Mouse (Mus musculus) layer of hippocampus, adult 9-10 months (tissue): ENCODE measurements around the gene Mchr1.

ENCODE experiments used
- DNase-seq: peaks from one replicate; pipeline ENCODE4 v3.0.0; 2022; ENCODE audit warnings: low spot score

The Mchr1 gene

DNA sequence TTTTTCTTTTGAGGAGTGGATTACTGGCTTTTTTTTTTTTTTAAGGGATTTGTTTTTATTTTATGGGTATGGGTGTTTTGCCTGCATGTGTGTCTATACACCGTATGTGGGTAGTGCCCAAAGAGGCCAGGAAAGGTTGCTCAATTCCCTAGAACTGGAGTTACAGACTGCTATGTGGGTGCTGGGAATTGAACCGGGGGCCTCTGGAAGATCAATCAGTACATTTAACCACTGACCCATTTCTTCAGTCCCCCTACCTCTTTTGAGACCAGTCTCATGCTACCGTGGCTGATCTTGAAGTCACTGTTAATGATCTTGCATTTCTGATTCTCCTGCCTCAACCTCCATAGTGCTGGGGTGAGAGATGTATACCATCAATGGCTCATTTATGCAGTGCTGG, 8.0 kb upstream of the Mchr1 start:
- no peak for DNase-seq

DNA sequence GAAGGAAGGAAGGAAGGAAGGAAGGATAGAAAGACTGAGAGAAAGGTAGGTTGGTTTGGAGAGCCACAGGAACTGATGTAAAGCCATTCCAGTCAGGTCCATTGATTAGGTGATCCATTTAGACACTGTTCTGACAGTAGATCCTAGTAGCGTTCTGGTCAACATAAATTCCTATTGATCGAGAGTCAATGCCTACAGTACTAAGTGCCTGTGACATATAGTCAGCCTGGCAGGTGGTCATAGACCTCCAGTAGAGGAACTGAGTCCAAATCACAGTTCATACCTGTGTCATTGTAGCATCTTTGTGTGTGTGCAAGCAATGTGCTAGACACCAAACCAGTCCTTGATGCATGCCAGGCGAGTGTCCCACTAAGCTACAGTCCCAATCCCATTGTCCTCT, 7.0 kb upstream of the Mchr1 start:
- DNase-seq = no peak

DNA sequence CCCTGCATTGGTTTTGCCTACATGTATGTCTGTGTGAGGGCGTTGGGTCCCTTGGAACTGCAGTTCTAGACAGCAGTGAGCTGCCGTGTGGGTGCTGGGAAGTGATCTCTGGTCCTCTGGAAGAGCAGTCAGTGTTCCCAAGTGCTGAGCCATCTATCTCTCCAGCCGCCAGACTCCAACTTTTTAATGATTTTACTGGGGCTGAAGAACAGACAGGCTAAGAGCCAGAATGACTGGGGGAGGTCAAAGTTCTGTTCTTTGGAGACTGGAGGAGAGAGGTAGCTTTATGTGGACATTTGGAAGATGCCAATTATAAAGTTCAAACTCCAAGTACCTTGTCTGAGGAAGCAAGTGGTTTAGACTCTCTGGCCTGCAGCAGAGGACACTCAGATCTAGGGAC, 5.5 kb upstream of the Mchr1 start:
- DNase-seq = no peak

DNA sequence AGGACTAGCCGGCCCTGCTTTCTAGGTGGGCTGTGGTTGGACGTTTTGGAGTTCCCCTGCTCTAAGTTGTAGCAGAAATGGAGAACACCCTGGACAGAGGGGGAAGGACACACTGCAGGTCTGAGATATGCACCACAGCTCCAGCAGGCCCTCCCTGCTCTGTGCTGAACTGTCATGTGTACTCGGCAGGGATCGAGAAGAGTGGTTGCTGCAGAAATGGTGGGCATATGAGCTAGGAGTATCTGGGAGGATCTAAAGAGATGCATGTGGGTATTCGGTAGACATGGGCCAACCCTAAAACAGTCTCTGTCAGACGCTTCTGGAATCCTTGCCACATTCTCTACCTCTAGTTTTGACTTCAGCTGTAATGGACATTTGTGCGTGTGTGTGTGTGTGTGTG, 4.0 kb upstream of the Mchr1 start:
- no peak for DNase-seq

DNA sequence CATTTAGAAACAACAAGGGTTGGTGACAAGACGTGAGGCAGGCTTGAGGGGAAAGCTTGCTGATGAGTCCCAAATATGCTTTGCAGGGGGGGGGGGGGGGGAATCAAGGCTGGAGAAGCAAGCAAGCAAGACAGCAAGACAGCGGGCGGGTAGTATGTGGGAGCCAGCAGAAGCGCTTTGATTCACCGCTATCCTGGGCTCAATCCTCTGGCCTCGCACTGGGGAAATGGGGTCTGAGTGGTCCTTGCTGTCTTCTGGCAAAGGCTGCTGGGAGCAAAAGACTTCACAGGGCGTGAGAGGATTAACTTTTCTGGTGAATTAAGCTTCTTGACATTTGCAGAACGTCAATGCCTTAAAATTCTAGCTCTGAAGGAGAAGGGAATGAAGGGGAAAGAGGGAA, 763 bp downstream of the Mchr1 start:
- no peak for DNase-seq

DNA sequence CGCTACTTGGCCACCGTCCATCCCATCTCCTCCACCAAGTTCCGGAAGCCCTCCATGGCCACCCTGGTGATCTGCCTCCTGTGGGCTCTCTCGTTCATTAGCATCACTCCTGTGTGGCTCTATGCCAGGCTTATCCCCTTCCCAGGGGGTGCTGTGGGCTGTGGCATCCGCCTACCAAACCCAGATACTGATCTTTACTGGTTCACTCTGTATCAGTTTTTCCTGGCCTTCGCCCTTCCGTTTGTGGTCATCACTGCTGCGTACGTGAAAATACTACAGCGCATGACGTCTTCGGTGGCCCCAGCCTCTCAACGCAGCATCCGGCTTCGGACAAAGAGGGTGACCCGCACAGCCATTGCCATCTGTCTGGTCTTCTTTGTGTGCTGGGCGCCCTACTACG, 2.2 kb downstream of the Mchr1 start:
- DNase-seq = no peak

DNA sequence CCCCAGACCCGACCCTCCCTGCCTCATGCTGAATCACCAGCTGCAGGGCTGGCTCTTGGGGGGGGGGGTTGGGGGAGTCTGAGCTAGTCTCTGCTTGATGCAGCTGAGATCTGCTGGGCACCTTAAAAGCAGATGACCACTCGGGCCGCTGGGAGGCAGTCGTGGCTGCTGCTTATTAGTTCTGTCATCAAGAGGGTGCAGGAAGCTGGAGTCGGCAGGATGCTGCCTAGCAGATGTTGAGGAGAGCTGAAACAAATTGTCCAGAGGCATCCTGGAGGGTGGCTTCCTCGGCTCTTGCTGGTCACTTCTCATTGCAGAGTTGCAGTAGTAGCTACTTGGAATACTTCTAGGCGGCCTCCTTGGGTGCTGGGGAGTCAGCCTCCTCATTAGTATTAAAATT, 4.0 kb downstream of the Mchr1 start:
- DNase-seq = no peak

DNA sequence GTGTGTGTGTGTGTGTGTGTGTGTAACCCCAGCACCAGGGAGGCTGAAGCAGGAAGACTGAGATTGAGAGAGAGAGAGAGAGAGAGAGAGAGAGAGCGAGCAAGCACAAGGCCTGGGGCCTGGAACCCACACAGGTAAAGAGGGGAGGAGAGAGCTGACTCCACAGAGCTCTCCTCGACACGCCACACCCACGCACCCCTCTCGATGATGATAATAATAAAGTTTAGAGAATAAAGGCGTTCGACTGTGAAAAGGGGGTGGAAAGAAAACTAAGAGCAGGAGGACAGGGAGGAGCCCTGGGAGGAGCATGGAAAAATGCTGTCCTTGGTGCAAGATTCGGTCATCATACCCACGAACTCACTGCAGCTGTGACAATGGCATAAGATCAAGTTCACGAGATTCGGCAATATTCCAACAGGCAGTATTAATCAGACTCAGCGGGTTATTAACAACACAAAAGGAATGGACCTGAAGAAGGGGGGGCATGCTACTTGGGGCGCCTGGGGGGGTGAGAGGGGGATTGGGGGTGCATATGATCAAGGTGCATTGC, 4.6 kb downstream of the Mchr1 start:
- no peak for DNase-seq

DNA sequence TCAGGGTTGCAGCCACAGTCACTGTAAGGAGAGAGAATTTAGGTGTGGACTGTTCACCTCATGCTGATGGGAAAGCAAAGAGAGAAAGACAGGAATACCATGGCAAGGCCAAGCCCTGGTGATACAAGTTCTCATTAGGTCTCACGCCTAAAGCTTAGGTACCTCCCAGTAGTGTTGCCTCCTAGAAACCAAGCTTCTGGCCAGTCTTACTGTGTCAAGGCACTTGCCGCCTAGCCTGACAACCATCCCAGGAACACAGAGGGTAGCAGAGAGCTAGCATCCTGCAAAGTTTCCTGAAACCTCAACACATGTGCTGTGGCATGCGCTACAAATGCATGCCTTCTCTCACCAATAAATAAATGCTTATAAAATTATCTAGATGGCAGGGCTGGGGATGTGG, 11.6 kb downstream of the Mchr1 start:
- DNase-seq = no peak

DNA sequence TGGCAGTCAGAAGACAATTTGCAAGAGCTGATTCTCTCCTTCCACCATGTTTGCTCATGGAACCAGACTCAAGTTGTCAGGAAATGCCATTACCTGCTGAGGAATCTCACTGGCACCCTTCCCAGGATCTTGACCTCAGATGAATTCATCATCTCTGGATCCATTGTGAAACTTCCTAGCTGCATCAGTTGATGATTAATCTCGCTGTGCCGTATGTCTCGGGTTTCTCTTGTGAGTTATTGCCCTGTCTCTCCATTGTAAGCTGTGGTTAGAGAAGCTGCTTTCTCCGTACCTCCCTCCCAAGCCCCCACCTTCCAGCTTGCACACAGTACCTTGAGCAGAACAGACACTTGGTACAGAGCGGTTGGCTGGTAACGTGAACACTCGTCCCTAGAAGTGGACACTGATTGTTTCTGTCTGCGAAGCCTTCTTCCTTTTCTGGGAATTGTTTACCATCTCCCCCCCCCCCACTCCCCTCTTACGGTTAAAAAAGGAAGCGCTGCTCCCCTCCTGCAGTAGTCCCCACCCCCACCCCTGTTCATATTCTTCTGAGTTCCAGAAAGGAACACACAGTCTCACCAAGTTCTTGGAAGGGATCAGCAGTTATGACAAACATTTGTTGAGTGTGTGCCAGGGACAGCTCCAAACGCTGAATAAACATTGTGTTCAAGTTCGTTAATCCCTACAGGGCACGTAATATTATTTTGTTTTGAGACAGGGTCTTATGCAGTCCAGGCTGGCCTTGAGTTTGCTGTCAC, 12.5 kb downstream of the Mchr1 start:
- no peak for DNase-seq

DNA sequence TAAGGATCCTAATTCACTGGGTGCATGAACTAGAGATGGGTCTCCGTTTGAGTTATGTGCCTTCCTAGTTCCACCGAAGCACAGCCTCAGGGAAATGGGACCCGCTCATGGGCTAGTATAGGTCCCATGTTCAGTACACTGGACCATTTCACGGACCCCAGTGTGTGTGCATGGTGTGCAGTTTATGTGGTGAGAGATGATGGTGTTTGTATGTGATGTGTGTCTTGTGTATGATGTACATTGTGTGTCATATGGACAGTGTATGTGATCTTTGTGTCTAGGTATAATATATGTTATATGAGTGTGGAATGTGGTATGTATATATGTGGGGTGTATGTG, 13.0 kb downstream of the Mchr1 start:
- no peak for DNase-seq

DNA sequence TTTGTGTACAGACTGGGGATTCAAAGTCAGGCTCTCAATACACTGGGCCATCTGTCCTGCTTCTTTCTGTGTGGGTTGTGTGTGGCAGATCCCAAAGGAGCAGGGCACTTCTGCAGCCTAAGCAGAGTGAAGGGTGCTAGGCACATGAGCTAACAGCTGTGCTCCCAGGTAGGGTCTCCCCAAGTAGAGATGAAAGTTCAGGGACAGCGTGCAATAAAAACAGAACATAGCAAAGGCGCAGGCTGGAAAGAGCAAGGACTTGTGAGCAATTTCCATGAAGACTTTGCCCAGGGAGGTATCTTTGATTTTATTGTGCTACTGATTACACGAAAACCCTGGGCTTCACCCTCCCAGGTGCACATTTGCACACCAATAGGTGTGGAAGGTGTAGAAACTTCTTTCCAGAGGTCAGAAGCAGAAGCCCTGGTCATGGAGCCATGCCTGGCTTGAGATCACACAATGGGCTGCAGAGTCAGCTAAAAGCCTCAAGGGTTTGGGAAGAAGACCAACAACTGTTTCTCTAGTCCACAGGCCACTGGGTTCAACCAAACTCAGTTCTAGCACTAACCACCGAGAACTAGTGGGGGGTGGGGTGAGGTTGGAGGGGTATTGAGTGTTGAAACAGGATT, 13.8 kb downstream of the Mchr1 start:
- DNase-seq = no peak

DNA sequence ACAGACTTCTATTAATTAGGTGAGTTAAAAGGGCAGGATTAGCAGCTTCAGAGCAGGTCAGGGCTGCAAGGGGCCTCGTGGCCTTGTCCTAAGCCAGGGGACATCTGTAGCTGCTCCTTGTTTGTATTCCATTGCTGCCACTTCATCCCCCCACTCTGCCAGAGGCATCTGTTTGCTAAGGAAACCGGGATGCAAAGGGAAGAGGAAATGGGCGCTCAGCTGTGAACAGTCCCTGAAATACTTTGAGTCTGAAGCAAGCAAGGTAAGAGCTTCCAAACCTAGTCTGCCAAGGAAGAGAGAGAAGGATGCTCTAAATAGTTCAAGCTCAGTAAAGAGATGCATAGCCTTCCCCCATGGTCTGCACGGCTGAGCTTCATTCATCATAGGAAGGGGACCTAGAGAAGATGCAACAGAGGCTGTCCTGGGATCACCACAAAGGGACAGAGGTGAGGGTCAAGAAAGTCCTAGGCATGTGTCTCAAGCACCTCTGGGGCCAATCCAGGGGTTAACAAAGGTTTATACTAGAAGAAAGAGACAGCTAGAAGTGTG, 17.4 kb downstream of the Mchr1 start:
- no peak for DNase-seq

DNA sequence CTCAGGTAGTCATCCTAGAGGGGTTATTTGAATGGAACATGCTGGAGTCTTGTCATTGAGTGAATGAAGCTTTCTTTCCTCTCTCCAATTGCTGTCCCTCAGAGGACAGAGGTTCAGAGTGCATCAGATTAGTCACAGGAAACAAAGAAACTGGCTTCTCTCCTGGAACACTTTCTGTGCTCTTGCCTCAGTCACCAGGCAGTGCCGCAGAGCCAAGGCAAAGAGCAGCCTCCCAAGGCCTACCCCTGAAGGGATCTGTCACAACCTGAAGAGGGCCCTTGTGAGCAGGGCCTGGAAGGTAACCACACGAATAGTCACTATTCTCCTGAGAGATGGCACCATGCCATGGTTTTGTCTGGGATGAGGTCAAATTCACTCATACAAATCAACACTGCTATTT, 18.3 kb downstream of the Mchr1 start:
- DNase-seq = no peak

DNA sequence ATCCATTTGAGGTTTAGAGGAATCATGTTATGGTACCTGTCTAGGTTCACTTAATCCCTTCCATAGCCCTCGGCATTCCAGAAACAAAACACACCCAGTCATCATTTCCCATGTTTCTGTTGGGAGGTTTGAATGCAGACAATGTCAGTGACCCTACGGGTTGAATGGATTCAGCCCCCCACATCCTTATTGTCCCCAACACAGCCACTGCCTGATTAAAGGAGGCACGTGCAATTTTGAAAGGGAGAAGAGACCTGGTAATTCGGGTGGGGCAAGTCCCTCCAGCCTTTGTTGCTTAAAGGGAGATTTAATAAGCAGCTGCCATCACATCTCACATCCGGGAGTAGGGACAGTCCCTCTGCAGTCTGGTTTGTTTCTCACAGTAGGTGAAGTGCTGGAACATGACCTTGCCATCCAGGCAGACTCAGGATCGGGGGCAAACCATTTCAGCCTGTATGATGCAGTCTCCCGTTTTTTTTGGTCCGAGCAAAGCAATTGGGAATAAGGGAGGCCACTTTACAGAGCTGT, 18.9 kb downstream of the Mchr1 start:
- no peak for DNase-seq

DNA sequence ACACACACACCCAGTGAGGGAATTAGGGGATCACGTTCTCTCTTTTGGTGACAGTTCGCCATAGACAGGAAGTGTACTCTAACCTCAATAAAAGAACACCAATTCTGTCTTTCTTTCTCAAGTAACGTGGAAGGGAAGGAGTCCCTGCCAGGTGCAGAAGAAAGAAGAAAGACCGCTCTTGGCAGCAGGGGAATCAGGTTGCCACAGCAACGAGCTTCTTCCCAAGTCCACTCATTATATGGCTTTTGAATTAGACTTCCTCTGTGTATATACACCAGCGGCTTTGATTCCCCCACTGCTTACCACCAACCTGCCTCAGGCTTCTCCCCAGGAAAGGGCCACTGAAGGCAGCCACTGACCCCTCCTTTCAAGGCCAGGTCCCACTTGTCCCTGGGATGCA, 19.8 kb downstream of the Mchr1 start:
- no peak for DNase-seq

DNA sequence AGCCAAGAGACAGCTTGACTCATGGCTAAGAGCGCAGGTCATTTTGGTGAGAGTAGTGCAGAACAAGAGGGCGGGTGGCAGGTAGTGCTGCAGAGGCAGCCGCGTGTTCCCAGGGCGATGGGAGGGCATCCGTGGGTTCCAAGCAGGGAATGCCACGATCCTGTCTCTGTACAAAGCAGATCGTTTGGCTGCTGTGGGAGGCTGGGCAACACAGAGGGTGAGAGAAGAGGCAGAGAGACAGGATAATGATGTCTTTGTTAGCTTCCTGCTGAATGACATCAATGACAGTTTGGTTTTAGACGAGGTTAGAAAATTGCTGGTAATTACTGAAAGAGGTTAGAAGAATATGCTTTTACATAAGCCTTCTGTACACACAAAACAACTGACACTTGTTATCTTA, 23.0 kb downstream of the Mchr1 start:
- no peak for DNase-seq

DNA sequence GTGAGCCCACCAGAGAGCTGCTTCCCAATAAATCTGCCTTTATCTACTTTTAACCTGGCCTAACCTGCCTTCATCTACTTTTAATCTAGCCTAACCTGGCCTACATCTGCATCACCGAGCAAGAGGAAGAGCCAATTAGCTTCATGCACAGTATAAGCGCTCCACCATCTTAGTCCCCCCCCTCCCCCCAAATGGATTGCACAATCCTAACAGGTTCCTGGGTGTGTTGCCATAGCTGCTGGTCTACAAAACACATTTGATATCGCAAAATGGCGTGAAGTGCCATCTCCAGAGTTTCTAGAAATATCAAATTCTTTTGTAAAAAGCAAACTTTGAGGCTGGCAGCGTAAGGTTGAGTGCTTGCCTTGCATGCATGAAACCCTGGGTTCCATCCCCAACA, 24.0 kb downstream of the Mchr1 start:
- DNase-seq = no peak

DNA sequence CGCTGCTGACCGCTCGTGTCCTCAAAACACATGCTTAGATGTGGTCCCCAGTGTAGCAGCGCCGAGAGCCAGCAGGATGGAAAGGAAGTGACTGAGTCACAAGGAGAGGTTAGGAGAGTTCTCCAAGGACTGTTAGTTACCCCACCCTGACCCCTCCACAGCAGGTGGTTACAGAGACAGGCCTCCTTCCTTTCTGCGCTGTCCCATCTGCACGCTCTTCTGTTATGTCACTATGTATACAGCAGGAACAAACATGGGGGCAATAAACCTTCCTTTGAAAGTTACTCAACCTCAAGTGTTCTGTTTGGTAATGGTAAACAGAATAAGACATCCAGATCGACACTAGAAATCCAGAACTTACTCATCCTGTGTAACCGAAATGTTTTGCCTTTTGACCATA, 24.9 kb downstream of the Mchr1 start:
- no peak for DNase-seq

DNA sequence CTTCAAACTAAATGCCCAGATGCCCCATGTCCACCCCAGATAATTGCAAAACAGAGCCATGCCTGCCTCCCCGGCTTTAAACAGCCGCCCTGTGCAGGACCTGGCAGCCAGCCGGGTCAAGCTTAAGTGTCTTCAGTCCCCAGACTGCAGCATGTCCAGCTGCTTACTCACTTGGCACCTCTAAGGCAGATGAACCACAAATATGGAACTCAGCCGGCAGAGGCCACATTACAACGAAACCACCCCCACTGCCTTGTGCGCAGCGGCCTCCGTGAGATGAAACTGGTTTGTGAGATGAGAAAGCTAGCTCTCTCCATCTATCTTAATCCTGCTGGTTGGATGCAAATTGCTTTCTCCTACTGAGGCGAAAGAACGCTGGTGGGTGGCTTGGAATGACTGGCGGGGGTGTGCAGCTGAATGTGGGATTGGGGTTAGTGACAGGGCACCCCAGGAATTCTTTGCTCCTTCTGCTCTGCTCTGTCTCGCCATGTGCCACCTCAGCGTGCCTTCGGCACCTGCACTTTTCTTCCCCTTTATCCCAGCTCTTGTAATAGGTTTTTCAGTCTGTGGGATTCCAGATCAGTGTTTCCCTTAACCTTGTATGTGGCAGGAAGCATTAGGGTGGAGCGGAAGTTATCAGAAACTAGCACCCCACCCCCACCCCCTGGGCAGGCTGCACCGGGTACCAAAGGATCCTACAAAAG, 29.2 kb downstream of the Mchr1 start:
- no peak for DNase-seq

DNA sequence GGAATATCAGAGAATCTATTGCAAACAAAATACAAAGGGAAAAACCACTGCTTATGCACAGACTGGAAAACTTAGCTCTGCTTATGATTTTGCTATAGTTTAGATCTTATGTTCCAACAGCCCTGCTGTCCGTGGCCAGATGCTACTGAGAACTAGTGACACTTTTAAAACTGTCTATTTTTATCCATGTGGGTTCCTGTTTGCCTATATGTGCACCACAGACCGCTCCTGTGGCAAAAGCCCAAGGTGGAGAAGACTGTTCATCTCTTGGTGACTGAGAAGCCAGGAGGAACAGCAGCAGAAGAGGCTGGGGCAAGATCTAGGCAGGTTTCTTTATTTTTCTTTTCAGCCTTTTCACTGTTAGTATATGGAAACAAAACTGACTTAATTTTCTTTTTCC, 32.1 kb downstream of the Mchr1 start:
- no peak for DNase-seq

DNA sequence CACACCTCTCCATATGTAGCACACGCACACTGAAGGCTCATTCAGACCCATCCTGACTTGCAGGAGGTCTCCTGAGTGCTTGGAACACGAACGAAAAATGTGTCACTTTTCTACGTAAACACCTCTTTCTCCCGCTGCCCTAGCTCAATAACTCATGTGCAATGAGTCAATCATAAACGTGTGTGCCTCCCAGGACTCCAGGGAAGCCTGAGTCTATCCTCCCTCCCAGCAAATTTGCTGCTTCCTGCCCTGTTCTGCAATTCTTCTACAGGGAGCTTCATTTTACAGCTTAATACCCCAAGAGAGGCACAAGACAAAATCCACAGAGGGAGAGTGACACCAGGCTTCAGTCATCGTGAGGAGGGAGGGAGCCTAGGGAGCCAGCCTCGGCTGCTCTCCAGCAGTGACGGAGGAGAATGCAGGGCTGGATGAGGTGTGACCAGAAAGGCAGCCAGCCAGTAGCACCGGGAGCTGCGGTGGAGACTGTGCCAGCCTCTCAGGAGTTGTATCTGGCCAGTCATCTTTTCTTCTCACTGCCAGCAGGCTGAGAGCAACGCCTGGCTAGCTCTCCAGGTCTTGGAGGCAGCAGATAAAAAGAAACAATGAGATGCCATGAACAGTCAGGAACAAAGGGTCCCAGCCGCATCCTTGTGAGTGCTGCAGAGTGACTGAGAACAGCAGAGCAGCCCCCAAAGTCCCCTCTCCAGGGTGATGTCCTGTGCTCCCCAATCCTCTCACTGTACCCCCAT, 37.2 kb downstream of the Mchr1 start:
- no peak for DNase-seq
